Mouse (Mus musculus) midbrain, embryonic 10.5 days (tissue): ENCODE data around the gene Tsc1. TPM values are rescaled to one million over a fixed set of nuclear protein-coding genes. Genes with fewer than 3 reads are reported as not detected.

Experiments
- DNase-seq: peaks from one replicate; pipeline ENCODE4 v3.0.0-alpha.2; 2017; ENCODE audit warnings: low spot score
- H3K27ac ChIP-seq: fragments of 300-500 bp; sonication (generic); replicated peaks from 2 replicates; pipeline ENCODE4 v1.5.1; 2016; ENCODE audit warnings: mild to moderate bottlenecking
- H3K27me3 ChIP-seq: fragments of 300-500 bp; sonication (generic); 2 replicates; pipeline ENCODE4 v1.6.1; 2016; ENCODE audit warnings: low read depth, mild to moderate bottlenecking; ENCODE audit not compliant: poor library complexity, severe bottlenecking
- H3K36me3 ChIP-seq: fragments of 300-500 bp; sonication (generic); 2 replicates; pipeline ENCODE4 v1.6.1; 2016; ENCODE audit warnings: mild to moderate bottlenecking, moderate library complexity
- H3K4me1 ChIP-seq: fragments of 300-500 bp; sonication (generic); 2 replicates; pipeline ENCODE4 v1.6.1; 2016
- H3K4me3 ChIP-seq: fragments of 300-500 bp; sonication (generic); 2 replicates; pipeline ENCODE4 v1.5.1; 2016; ENCODE audit warnings: mild to moderate bottlenecking, moderate library complexity
- H3K9me3 ChIP-seq: fragments of 300-500 bp; sonication (generic); replicated peaks from 2 replicates; pipeline ENCODE4 v1.6.1; 2016; ENCODE audit warnings: mild to moderate bottlenecking
- WGBS: fragments of 180-500 bp; shearing (Covaris S2); methylation state at CpG from one replicate; pipeline ENCODE4 v1.1.7; 2016; 5-methylcytosine and 5-hydroxymethylcytosine counted together
- microRNA-seq: library from miRNA; unstranded; fragments of <30 nt; microRNA quantifications from one replicate; pipeline ENCODE4, GENCODE M21; 2017
- polyA plus RNA-seq: library from polyadenylated mRNA; unstranded; fragments of >200 nt; fragmentation: Nextera tagmentation; extraction: Ambion mirVana; gene quantifications from 2 replicates; pipeline ENCODE4 v1.2.1, GENCODE M21; 2016

Tsc1 gene
- polyA plus RNA-seq, 1 experiment from 2014 or later, result 21.7 TPM

GRCm38 (mm10) chr2:28727786-28728404 is 86.9 kb downstream of the Tsc1 start:
- H3K36me3 ChIP-seq, result no peaks in the 10 kb centered on the region
- H3K27ac ChIP-seq, result peak overlapping the region; percentile 68
- WGBS, result 31% methylated on average over 16 of the region's 16 CpGs
- peaks cover 10% of the 10 kb centered on the region; the same call in 1 of the 2 replicates for H3K27me3 ChIP-seq
- no peak for DNase-seq
- no peaks in the 10 kb centered on the region for H3K9me3 ChIP-seq
- peaks cover 26% of the 10 kb centered on the region for H3K4me1 ChIP-seq
- no peak overlapping the region for H3K4me3 ChIP-seq

- Histone ChIP-seq H3K27ac (no peak overlapping the region), H3K4me1 (peaks cover 21% of the 10 kb centered on the region), H3K27me3 (peaks cover 10% of the 10 kb centered on the region; the same call in 1 of the 2 replicates), H3K9me3 (no peaks in the 10 kb centered on the region), H3K4me3 (no peak overlapping the region), H3K36me3 (no peaks in the 10 kb centered on the region)
- DNase-seq, result no peak
These were observed 89.6 kb downstream of the Tsc1 start for GRCm38 (mm10) chr2:28730676-28731075.

DNA sequence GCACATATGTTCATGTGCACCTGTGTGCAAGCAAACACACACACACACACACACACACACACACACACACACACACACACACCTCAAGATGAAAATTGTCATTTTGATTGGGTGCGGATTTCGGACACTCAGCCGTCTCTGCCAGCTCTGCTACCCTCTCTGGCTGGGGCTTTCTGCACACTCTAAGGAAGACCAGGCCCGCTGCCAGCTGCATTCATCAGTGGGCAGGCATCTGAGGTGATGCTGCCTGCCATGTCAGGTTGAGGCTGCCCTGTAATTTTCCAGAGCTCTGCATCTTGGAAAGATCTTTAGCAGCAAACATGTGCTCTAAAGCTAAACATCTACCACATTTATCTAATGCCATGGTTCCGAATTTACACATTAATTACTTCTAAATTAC is 96.1 kb downstream of the Tsc1 start:
- WGBS, result 90% methylated on average over 5 of the region's 5 CpGs
- Histone ChIP-seq H3K9me3 (no peaks in the 10 kb centered on the region), H3K27ac (no peak overlapping the region)

GRCm38 (mm10) chr2:28740159-28740558 is 99.1 kb downstream of the Tsc1 start:
- Histone ChIP-seq H3K4me3 (no peak overlapping the region), H3K9me3 (no peaks in the 10 kb centered on the region), H3K4me1 (peaks cover 8% of the 10 kb centered on the region), H3K27me3 (no peaks in the 10 kb centered on the region), H3K27ac (no peak overlapping the region), H3K36me3 (no peaks in the 10 kb centered on the region)
- no peak for DNase-seq
- WGBS, result 85% methylated on average over 5 of the region's 5 CpGs

More for the DNA sequence above, 96.1 kb downstream of the Tsc1 start:
- H3K4me3 ChIP-seq, result no peak overlapping the region
- no peak for DNase-seq
- H3K27me3 ChIP-seq, result no peaks in the 10 kb centered on the region
- no peaks in the 10 kb centered on the region for H3K36me3 ChIP-seq
- peaks cover 8% of the 10 kb centered on the region for H3K4me1 ChIP-seq

Small RNAs within 50 kb of the gene (microRNA-seq; reads per million reads assigned to microRNA genes)
- gene Gm22824 (not detected), gene Mir3088 (3.0 reads per million, percentile 2 among the genes with 10 or more reads in this experiment)

Other genes with a start within 250 kb of the Tsc1 start
- gene Ppp1r26, start 194.4 kb upstream of the Tsc1 start, polyA plus RNA-seq, result 4.9 and 5.5 TPM in 2 replicates
- gene 1700007K13Rik, start 174.9 kb upstream of the Tsc1 start, polyA plus RNA-seq, result 0.94 and 1.1 TPM in 2 replicates
- gene Mrps2, start 173.2 kb upstream of the Tsc1 start, polyA plus RNA-seq, result 61.4 and 67.8 TPM in 2 replicates
- gene Gbgt1, start 144.3 kb upstream of the Tsc1 start, polyA plus RNA-seq, result not detected in 2 replicates
- gene Gm10134, start 135.1 kb upstream of the Tsc1 start, polyA plus RNA-seq, result 0.49 TPM in 1 of 2 replicates, not detected in the other
- 31.5 and 45.6 TPM in 2 replicates for gene Ralgds, start 128.1 kb upstream of the Tsc1 start, polyA plus RNA-seq
- gene Cel, start 77.8 kb upstream of the Tsc1 start, polyA plus RNA-seq, result not detected in 2 replicates
- gene Gtf3c5, start 57.5 kb upstream of the Tsc1 start, polyA plus RNA-seq, result 58.1 and 61.3 TPM in 2 replicates
- 4.3 and 4.5 TPM in 2 replicates for gene Gfi1b, start 19.2 kb upstream of the Tsc1 start, polyA plus RNA-seq
- 1.7 and 3.2 TPM in 2 replicates for gene Spaca9, start 58.5 kb downstream of the Tsc1 start, polyA plus RNA-seq
- gene Ak8, start 58.9 kb downstream of the Tsc1 start, polyA plus RNA-seq, result 0.61 and 0.72 TPM in 2 replicates
- gene Gtf3c4, start 199.1 kb downstream of the Tsc1 start, polyA plus RNA-seq, result 23.9 and 24.9 TPM in 2 replicates
- 20.4 and 22.0 TPM in 2 replicates for gene Ddx31, start 199.2 kb downstream of the Tsc1 start, polyA plus RNA-seq